Mouse (Mus musculus): ENCODE results near the gene Dhrs7. TPM values are rescaled to one million over a fixed set of nuclear protein-coding genes. Genes with fewer than 3 reads are reported as not detected.

Dhrs7 gene
- total RNA-seq, 2 experiments from 2014 or later: 79.2 to 105 TPM

GRCm38 (mm10) chr12:72655775-72656174 lies 8.9 kb downstream of the Dhrs7 start:
- DNase-seq: no peak

GRCm38 (mm10) chr12:72654698-72655097 lies 10.0 kb downstream of the Dhrs7 start:
- DNase-seq: peak; percentile 77

DNA sequence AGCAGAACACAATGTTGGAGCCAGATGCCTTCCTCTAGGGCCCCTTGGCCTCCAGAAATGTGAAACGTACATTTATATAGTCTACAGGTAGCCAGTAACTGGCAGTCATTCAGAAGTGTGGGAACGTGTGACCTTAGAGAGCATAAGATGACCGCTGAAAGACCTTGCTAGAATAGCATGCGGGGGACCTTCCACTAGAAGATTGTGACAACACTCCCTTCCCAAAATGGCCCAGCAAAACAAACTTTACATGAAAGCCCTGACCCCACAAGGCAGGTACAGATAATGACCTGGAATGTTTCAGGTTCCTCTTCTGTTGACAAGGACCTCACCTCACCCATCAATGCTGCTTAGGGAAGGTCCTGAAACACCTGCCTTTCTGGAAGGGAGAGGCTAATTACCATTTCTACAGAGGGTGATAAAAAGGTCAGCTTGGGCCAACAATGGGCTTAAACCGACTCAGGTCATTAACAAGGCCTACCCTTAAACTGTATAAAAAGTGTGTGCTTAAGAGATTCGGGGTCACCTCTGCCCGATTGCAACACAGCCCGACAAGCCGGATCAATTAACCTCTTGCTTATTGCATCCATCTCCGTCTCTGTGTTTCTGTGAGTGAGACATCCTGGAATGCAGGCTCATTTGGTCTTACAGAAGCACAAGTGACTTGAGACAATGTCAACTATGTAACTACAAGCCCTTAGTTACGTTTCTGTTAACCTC lies 14.9 kb downstream of the Dhrs7 start, which contains the start of gene Gm4756:
Gm4756 (minus strand) TSS at position 51 of the 720 bp plus-strand sequence.
- DNase-seq: no peak

DNA sequence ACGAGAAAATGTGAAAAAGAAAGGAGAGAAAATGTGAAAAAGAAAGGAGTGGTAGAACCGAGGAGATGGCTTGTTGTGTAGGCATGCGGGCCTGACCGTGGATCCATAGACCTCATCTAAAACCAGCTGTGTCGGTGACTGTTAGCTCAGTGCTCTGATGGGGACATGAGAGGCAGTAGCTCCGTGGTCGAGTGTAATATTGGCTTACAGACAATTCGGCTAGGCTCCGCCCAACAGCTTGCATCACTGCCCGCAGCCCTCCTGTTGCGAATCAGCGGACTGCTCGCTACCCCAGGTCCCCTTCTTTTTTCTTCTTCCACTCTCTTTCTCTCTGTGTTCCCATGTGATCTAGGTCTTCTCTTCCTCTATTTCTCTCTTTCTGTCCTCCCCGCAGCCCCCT lies 15.8 kb downstream of the Dhrs7 start:
- no peak for DNase-seq

GRCm38 (mm10) chr12:72638025-72638424 lies 26.7 kb downstream of the Dhrs7 start:
- no peak for DNase-seq

GRCm38 (mm10) chr12:72628751-72629150 lies 36.0 kb downstream of the Dhrs7 start:
- no peak for DNase-seq

DNA sequence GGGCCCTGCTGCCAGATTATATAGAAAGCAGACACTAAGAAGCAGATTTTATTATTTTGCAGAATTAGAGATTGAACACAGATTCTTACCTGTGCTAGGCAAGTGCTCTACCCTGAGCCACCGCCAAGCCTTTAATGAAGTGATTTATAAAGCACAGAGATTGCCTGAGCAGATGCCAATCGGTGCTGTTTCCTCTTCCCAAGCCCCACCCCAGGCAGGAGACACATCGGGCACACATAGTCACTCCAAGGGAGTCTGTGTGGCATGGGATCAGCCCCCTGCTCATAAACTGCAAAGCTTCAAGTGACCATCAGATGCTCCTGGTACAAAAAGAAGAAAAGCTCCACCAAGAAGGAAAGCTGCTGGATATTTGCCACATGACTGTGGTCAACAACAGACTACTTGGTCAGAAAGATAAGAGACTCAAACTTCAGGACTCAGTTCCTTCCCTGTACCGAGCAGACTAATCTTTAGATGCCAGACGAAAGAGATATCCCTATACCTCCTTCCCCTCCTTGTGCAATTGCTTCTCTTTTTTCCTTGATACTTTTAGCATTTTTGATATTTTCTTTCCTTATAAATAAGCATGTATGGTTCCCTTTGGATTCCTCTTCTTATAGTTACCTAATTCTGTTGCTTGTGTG lies 41.7 kb downstream of the Dhrs7 start:
- DNase-seq: no peak

DNA sequence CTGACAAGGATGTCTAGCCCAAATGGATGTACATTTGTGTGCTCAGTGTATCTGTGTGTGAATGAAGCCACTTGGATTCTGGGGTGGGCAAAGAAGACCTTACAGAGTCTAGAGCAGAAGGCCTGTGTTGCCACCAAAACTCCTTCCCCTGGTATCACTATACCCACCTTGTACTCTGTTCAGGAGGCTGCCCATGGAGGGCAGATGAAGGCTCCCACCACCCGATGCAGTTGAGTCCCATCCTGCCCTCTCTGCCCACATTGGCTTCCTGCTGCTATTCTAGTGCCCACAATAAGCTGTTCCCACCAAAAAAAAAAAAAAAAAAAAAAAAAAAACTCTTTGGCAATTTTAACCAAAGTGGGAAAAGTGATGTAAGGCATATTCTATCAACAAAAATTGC lies 43.3 kb downstream of the Dhrs7 start:
- DNase-seq: no peak

- no peak for DNase-seq
These were observed 43.9 kb downstream of the Dhrs7 start for GRCm38 (mm10) chr12:72620856-72621255.

DNA sequence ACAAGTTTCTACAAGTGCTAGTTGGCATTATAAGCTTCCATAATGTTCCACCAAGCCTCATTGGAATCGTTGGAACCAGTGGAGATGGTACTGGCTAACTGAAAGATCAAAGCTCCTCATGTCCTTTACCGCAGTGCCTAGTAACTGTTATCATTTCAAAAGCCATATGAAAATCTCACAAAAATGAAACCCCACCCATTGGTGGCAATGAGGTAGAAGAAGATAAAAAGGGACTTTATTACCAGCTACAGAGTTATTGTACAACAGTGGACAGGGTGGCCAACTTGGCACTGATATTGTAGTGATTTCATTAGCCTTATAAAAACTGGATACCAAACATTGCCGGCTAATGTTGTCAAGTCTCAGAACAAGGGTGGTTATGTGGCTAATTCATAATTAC lies 52.7 kb downstream of the Dhrs7 start:
- DNase-seq: no peak

Other genes starting within 250 kb of the Dhrs7 start
- 1 to 10 TPM; 1.0 to 1.2 TPM for gene Lrrc9, start 223.0 kb downstream of the Dhrs7 start, total RNA-seq (2021)
- gene Pcnx4, start 128.5 kb downstream of the Dhrs7 start, total RNA-seq (2021): 1 to 10 TPM; 4.0 to 4.1 TPM
- not detected for gene Gm4756, start 15.2 kb downstream of the Dhrs7 start, total RNA-seq (2021)
- 100 to 1,000 TPM; 212 to 232 TPM for gene Ppm1a, start 92.5 kb upstream of the Dhrs7 start, total RNA-seq (2021)

Measured in heart, postnatal 4 days (tissue).